Mouse (Mus musculus): ENCODE results near the gene Car4.

Gene Car4

GRCm38 (mm10) chr11:84957591-84958270, at the start of gene Car4:
TSS of gene Car4 (plus strand) at chr11:84957786.
- peak; percentile 89 for DNase-seq (ENCODE audit: low read depth, low spot score)

- DNase-seq (ENCODE audit: low read depth, low spot score): peak; percentile 72
These were observed 49.1 kb upstream of the Car4 start for GRCm38 (mm10) chr11:84908480-84908879.

GRCm38 (mm10) chr11:84910411-84910810, 47.2 kb upstream of the Car4 start:
- DNase-seq (ENCODE audit: low read depth, low spot score): no peak

GRCm38 (mm10) chr11:84914673-84915072, 42.9 kb upstream of the Car4 start:
- no peak for DNase-seq (ENCODE audit: low read depth, low spot score)

GRCm38 (mm10) chr11:84916053-84916702, 41.4 kb upstream of the Car4 start, which contains the start of gene Znhit3:
TSS of gene Znhit3 (minus strand) at chr11:84916366.
- DNase-seq (ENCODE audit: low read depth, low spot score): peak; percentile 98

GRCm38 (mm10) chr11:84916703-84917300, 40.8 kb upstream of the Car4 start:
- DNase-seq (ENCODE audit: low read depth, low spot score): no peak

- DNase-seq (ENCODE audit: low read depth, low spot score): peak; percentile 87
These were observed 39.2 kb upstream of the Car4 start for GRCm38 (mm10) chr11:84918425-84918824.

- DNase-seq (ENCODE audit: low read depth, low spot score): peak; percentile 56
These were observed 38.3 kb upstream of the Car4 start for GRCm38 (mm10) chr11:84919276-84919675.

GRCm38 (mm10) chr11:84919951-84920350, 37.6 kb upstream of the Car4 start:
- DNase-seq (ENCODE audit: low read depth, low spot score): no peak

- DNase-seq (ENCODE audit: low read depth, low spot score): peak; percentile 69
These were observed 36.6 kb upstream of the Car4 start for GRCm38 (mm10) chr11:84920981-84921380.

- no peak for DNase-seq (ENCODE audit: low read depth, low spot score)
These were observed 25.3 kb upstream of the Car4 start for GRCm38 (mm10) chr11:84932261-84932660.

GRCm38 (mm10) chr11:84939508-84940053, 18.0 kb upstream of the Car4 start:
- peak; percentile 87 for DNase-seq (ENCODE audit: low read depth, low spot score)

- peak; percentile 54 for DNase-seq (ENCODE audit: low read depth, low spot score)
These were observed 17.4 kb upstream of the Car4 start for GRCm38 (mm10) chr11:84940140-84940539.

- no peak for DNase-seq (ENCODE audit: low read depth, low spot score)
These were observed 13.6 kb upstream of the Car4 start for GRCm38 (mm10) chr11:84943948-84944347.

- no peak for DNase-seq (ENCODE audit: low read depth, low spot score)
These were observed 12.7 kb upstream of the Car4 start for GRCm38 (mm10) chr11:84944639-84945435.

GRCm38 (mm10) chr11:84945841-84946240, 11.7 kb upstream of the Car4 start:
- no peak for DNase-seq (ENCODE audit: low read depth, low spot score)

GRCm38 (mm10) chr11:84947206-84947605, 10.4 kb upstream of the Car4 start:
- DNase-seq (ENCODE audit: low read depth, low spot score): no peak

- DNase-seq (ENCODE audit: low read depth, low spot score): no peak
These were observed 9.5 kb upstream of the Car4 start for GRCm38 (mm10) chr11:84948114-84948513.

- DNase-seq (ENCODE audit: low read depth, low spot score): no peak
These were observed 9.1 kb upstream of the Car4 start for GRCm38 (mm10) chr11:84948526-84948925.

- no peak for DNase-seq (ENCODE audit: low read depth, low spot score)
These were observed 5.0 kb upstream of the Car4 start for GRCm38 (mm10) chr11:84952611-84953010.

GRCm38 (mm10) chr11:84956400-84956799, 1.2 kb upstream of the Car4 start:
- no peak for DNase-seq (ENCODE audit: low read depth, low spot score)

GRCm38 (mm10) chr11:84957171-84957570, 415 bp upstream of the Car4 start:
- DNase-seq (ENCODE audit: low read depth, low spot score): no peak

All from brain, adult 2 months (tissue).